Mouse (Mus musculus): ENCODE measurements around the gene Itgb6. TPM values are rescaled to one million over a fixed set of nuclear protein-coding genes. Genes with fewer than 3 reads are reported as not detected.

The Itgb6 gene
- polyA plus RNA-seq, 1 experiment, result not detected

GRCm38 (mm10) chr2:60722967-60723366, 524 bp upstream of the Itgb6 start:
- 94% methylated on average over 3 of the region's 3 CpGs for WGBS
- no peak for DNase-seq (ENCODE audit: low read depth in 1 of 2, low spot score in 2 of 2)

GRCm38 (mm10) chr2:60720906-60721305, 1.5 kb downstream of the Itgb6 start:
- Histone ChIP-seq H3K4me3 (ENCODE audit: extremely low read depth, insufficient read depth, insufficient read length) (no peak overlapping the region), H3K4me1 (ENCODE audit: control insufficient read depth, insufficient read depth, insufficient read length) (no peaks in the 10 kb centered on the region; the same call in 1 of the 2 replicates), H3K36me3 (ENCODE audit: control insufficient read depth, insufficient read depth, low read length) (no peaks in the 10 kb centered on the region), H3K27ac (ENCODE audit: insufficient read depth, low read length) (no peak overlapping the region), H3K27me3 (ENCODE audit: control insufficient read depth, insufficient read depth, low read length) (no peaks in the 10 kb centered on the region)
- DNase-seq (ENCODE audit: low read depth in 1 of 2, low spot score in 2 of 2), result no peak
- TF ChIP-seq CTCF (IDR thresholded peaks at IDR 0.05; ENCODE audit: extremely low read depth, insufficient read depth, insufficient read length, insufficient replicate concordance) (peak; percentile 13; the same call in 1 of the 2 replicates), POLR2A (IDR thresholded peaks at IDR 0.05; ENCODE audit: low read depth, low read length) (no peak)
- 18% methylated on average over 5 of the region's 5 CpGs for WGBS

More at GRCm38 (mm10) chr2:60722967-60723366, 524 bp upstream of the Itgb6 start:
- Histone ChIP-seq H3K36me3 (ENCODE audit: control insufficient read depth, insufficient read depth, low read length) (no peaks in the 10 kb centered on the region), H3K4me3 (ENCODE audit: extremely low read depth, insufficient read depth, insufficient read length) (no peak overlapping the region), H3K27ac (ENCODE audit: insufficient read depth, low read length) (no peak overlapping the region), H3K4me1 (ENCODE audit: control insufficient read depth, insufficient read depth, insufficient read length) (no peaks in the 10 kb centered on the region), H3K27me3 (ENCODE audit: control insufficient read depth, insufficient read depth, low read length) (no peaks in the 10 kb centered on the region)
- TF ChIP-seq CTCF (IDR thresholded peaks at IDR 0.05; ENCODE audit: extremely low read depth, insufficient read depth, insufficient read length, insufficient replicate concordance), result no peak
- no peak for TF ChIP-seq POLR2A (IDR thresholded peaks at IDR 0.05; ENCODE audit: low read depth, low read length)

GRCm38 (mm10) chr2:60720205-60720604, 2.2 kb downstream of the Itgb6 start:
- DNase-seq (ENCODE audit: low read depth in 1 of 2, low spot score in 2 of 2), result no peak
- no peaks in the 10 kb centered on the region for H3K36me3 ChIP-seq (ENCODE audit: control insufficient read depth, insufficient read depth, low read length)
- no peaks in the 10 kb centered on the region; the same call in 1 of the 2 replicates for H3K4me1 ChIP-seq (ENCODE audit: control insufficient read depth, insufficient read depth, insufficient read length)
- H3K27ac ChIP-seq (ENCODE audit: insufficient read depth, low read length), result no peak overlapping the region
- no peaks in the 10 kb centered on the region for H3K27me3 ChIP-seq (ENCODE audit: control insufficient read depth, insufficient read depth, low read length)
- WGBS, result 87% methylated on average over 8 of the region's 8 CpGs
- TF ChIP-seq POLR2A (IDR thresholded peaks at IDR 0.05; ENCODE audit: low read depth, low read length) (no peak), CTCF (IDR thresholded peaks at IDR 0.05; ENCODE audit: extremely low read depth, insufficient read depth, insufficient read length, insufficient replicate concordance) (no peak)
- no peak overlapping the region for H3K4me3 ChIP-seq (ENCODE audit: extremely low read depth, insufficient read depth, insufficient read length)

GRCm38 (mm10) chr2:60717348-60717747, 5.1 kb downstream of the Itgb6 start:
- 57% methylated on average over 13 of the region's 13 CpGs for WGBS
- Histone ChIP-seq H3K4me1 (ENCODE audit: control insufficient read depth, insufficient read depth, insufficient read length) (no peaks in the 10 kb centered on the region; the same call in 1 of the 2 replicates), H3K4me3 (ENCODE audit: extremely low read depth, insufficient read depth, insufficient read length) (no peak overlapping the region; the same call in 1 of the 2 replicates), H3K27ac (ENCODE audit: insufficient read depth, low read length) (no peak overlapping the region), H3K36me3 (ENCODE audit: control insufficient read depth, insufficient read depth, low read length) (no peaks in the 10 kb centered on the region), H3K27me3 (ENCODE audit: control insufficient read depth, insufficient read depth, low read length) (no peaks in the 10 kb centered on the region)
- DNase-seq (ENCODE audit: low read depth in 1 of 2, low spot score in 2 of 2), result peak; percentile 7 to 14
- TF ChIP-seq POLR2A (IDR thresholded peaks at IDR 0.05; ENCODE audit: low read depth, low read length) (no peak), CTCF (IDR thresholded peaks at IDR 0.05; ENCODE audit: extremely low read depth, insufficient read depth, insufficient read length, insufficient replicate concordance) (no peak)

- H3K4me1 ChIP-seq (ENCODE audit: control insufficient read depth, insufficient read depth, insufficient read length), result no peaks in the 10 kb centered on the region; the same call in 1 of the 2 replicates
- H3K4me3 ChIP-seq (ENCODE audit: extremely low read depth, insufficient read depth, insufficient read length), result no peak overlapping the region
- H3K27me3 ChIP-seq (ENCODE audit: control insufficient read depth, insufficient read depth, low read length), result no peaks in the 10 kb centered on the region
- TF ChIP-seq POLR2A (IDR thresholded peaks at IDR 0.05; ENCODE audit: low read depth, low read length) (no peak), CTCF (IDR thresholded peaks at IDR 0.05; ENCODE audit: extremely low read depth, insufficient read depth, insufficient read length, insufficient replicate concordance) (no peak)
- no peaks in the 10 kb centered on the region for H3K36me3 ChIP-seq (ENCODE audit: control insufficient read depth, insufficient read depth, low read length)
- H3K27ac ChIP-seq (ENCODE audit: insufficient read depth, low read length), result no peak overlapping the region
- no peak for DNase-seq (ENCODE audit: low read depth in 1 of 2, low spot score in 2 of 2)
These were observed 5.9 kb downstream of the Itgb6 start for GRCm38 (mm10) chr2:60716549-60716948.

- Histone ChIP-seq H3K27ac (ENCODE audit: insufficient read depth, low read length) (no peak overlapping the region), H3K27me3 (ENCODE audit: control insufficient read depth, insufficient read depth, low read length) (no peaks in the 10 kb centered on the region), H3K4me1 (ENCODE audit: control insufficient read depth, insufficient read depth, insufficient read length) (no peaks in the 10 kb centered on the region; the same call in 1 of the 2 replicates), H3K36me3 (ENCODE audit: control insufficient read depth, insufficient read depth, low read length) (no peaks in the 10 kb centered on the region), H3K4me3 (ENCODE audit: extremely low read depth, insufficient read depth, insufficient read length) (no peak overlapping the region)
- DNase-seq (ENCODE audit: low read depth in 1 of 2, low spot score in 2 of 2), result no peak
- no peak for TF ChIP-seq CTCF (IDR thresholded peaks at IDR 0.05; ENCODE audit: extremely low read depth, insufficient read depth, insufficient read length, insufficient replicate concordance)
- TF ChIP-seq POLR2A (IDR thresholded peaks at IDR 0.05; ENCODE audit: low read depth, low read length), result no peak
- 90% methylated on average over 13 of the region's 13 CpGs for WGBS
These were observed 6.7 kb downstream of the Itgb6 start for GRCm38 (mm10) chr2:60715771-60716170.

GRCm38 (mm10) chr2:60714971-60715502, 7.4 kb downstream of the Itgb6 start:
- no peaks in the 10 kb centered on the region; the same call in 1 of the 2 replicates for H3K4me1 ChIP-seq (ENCODE audit: control insufficient read depth, insufficient read depth, insufficient read length)

More at GRCm38 (mm10) chr2:60714971-60715502, 7.4 kb downstream of the Itgb6 start:
- TF ChIP-seq CTCF (IDR thresholded peaks at IDR 0.05; ENCODE audit: extremely low read depth, insufficient read depth, insufficient read length, insufficient replicate concordance), result no peak
- TF ChIP-seq POLR2A (IDR thresholded peaks at IDR 0.05; ENCODE audit: low read depth, low read length), result no peak
- H3K36me3 ChIP-seq (ENCODE audit: control insufficient read depth, insufficient read depth, low read length), result no peaks in the 10 kb centered on the region
- DNase-seq (ENCODE audit: low read depth in 1 of 2, low spot score in 2 of 2), result no peak
- 68% methylated on average over 8 of the region's 8 CpGs for WGBS
- no peak overlapping the region for H3K4me3 ChIP-seq (ENCODE audit: extremely low read depth, insufficient read depth, insufficient read length)
- H3K27me3 ChIP-seq (ENCODE audit: control insufficient read depth, insufficient read depth, low read length), result no peaks in the 10 kb centered on the region
- no peak overlapping the region for H3K27ac ChIP-seq (ENCODE audit: insufficient read depth, low read length)

Data from spleen, adult 2 months (tissue).